Mouse (Mus musculus) C2C12 (cell line): ENCODE data around the gene Fuca2.

Source experiments
- CEBPB ChIP-seq: IDR thresholded peaks from one replicate; pipeline ENCODE4 v1.6.1; 2011; ENCODE audit warnings: low read depth, mild to moderate bottlenecking, control low read depth, moderate library complexity
- CTCF ChIP-seq: IDR thresholded peaks from one replicate; pipeline ENCODE4 v1.5.1; 2011; ENCODE audit not compliant: control insufficient read depth, insufficient read depth, insufficient read length
- MAX ChIP-seq: IDR thresholded peaks from one replicate; pipeline ENCODE4 v1.6.1; 2011; ENCODE audit warnings: mild to moderate bottlenecking, control low read depth
- MYOD1 ChIP-seq: IDR thresholded peaks from one replicate; pipeline ENCODE4 v1.6.1; 2011; ENCODE audit warnings: low read depth; ENCODE audit not compliant: control insufficient read depth, insufficient read length
- USF1 ChIP-seq: IDR thresholded peaks from one replicate; pipeline ENCODE4 v1.6.1; 2011; ENCODE audit warnings: low read depth, mild to moderate bottlenecking, control low read depth, moderate library complexity

DNA sequence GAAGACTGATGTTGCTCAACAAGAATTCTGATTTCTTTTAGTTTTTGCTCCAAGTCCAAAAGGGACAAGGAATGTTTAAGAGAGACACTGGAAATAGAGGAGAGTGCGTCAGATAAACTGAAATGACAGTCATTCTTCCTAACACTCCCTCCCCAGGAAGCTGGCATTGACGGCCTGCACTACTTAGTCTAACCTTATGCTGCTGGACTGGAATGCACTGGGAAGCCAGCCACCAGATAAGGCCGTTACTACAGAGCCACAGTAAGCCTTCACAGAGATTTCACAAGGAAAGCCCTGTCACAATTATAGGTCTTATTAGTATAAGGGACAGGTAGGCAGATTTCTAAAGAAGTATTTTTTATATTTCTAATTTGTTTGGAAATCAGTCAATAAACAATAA, 35.4 kb downstream of the Fuca2 start:
- TF ChIP-seq CTCF (no peak), MYOD1 (no peak), MAX (no peak), CEBPB (no peak), USF1 (no peak)
